Mouse (Mus musculus) myocyte (in vitro differentiated cells): ENCODE results near the gene Foxp4. TPM values are rescaled to one million over a fixed set of nuclear protein-coding genes. Genes with fewer than 3 reads are reported as not detected.
A peak's percentile ranks its signal among the peaks of the same experiment; 100 is the strongest.

ENCODE experiments used
- H3K27me3 ChIP-seq: one replicate; pipeline ENCODE4 v1.6.1; 2011; ENCODE audit not compliant: control insufficient read depth, insufficient read depth, insufficient read length
- H3K36me3 ChIP-seq: one replicate; pipeline ENCODE4 v1.6.1; 2011; ENCODE audit not compliant: control insufficient read depth, insufficient read depth
- H3K4me2 ChIP-seq: one replicate; pipeline ENCODE4 v1.6.1; 2011; ENCODE audit warnings: low read depth, control low read depth
- H3K4me3 ChIP-seq: one replicate; pipeline ENCODE4 v1.5.1; 2011; ENCODE audit warnings: mild to moderate bottlenecking, control low read depth, moderate library complexity
- H3K79me2 ChIP-seq: one replicate; pipeline ENCODE4 v1.6.1; 2011; ENCODE audit not compliant: control insufficient read depth, insufficient read depth
- H3ac ChIP-seq: one replicate; pipeline ENCODE4 v1.6.1; 2011; ENCODE audit not compliant: control insufficient read depth, insufficient read length
- CEBPB ChIP-seq: IDR thresholded peaks from 2 replicates; pipeline ENCODE4 v1.6.1; 2011; ENCODE audit warnings: mild to moderate bottlenecking, moderate library complexity; ENCODE audit not compliant: poor library complexity, insufficient read depth, severe bottlenecking
- E2F4 ChIP-seq: IDR thresholded peaks from one replicate; pipeline ENCODE4 v1.6.1; 2011; ENCODE audit warnings: mild to moderate bottlenecking, control low read depth, moderate library complexity; ENCODE audit not compliant: insufficient read depth
- MAX ChIP-seq: IDR thresholded peaks from one replicate; pipeline ENCODE4 v1.6.1; 2011; ENCODE audit warnings: low read depth, mild to moderate bottlenecking, control low read depth
- MYOD1 ChIP-seq, 3 experiments: IDR thresholded peaks; one replicate each; pipeline ENCODE4 v1.6.1; 2011; ENCODE audit warnings: control low read depth in 2 of 3, low read depth in 2 of 3, mild to moderate bottlenecking in 2 of 3, moderate library complexity in 1 of 3; ENCODE audit not compliant: insufficient read length in 2 of 3, control insufficient read depth in 1 of 3
- MYOG ChIP-seq, 3 experiments: IDR thresholded peaks; one replicate each; pipeline ENCODE4 v1.6.1; 2011; ENCODE audit warnings: control low read depth in 2 of 3, low read depth in 2 of 3, mild to moderate bottlenecking in 2 of 3; ENCODE audit not compliant: insufficient read length in 2 of 3, control insufficient read depth in 1 of 3, insufficient read depth in 1 of 3
- POLR2A ChIP-seq: IDR thresholded peaks from one replicate; pipeline ENCODE4 v1.6.1; 2011; ENCODE audit warnings: low read depth, mild to moderate bottlenecking, control low read depth, moderate library complexity; ENCODE audit not compliant: insufficient read length
- POLR2AphosphoS2 ChIP-seq: IDR thresholded peaks from one replicate; pipeline ENCODE4 v1.6.1; 2011; ENCODE audit warnings: low read depth, control low read depth; ENCODE audit not compliant: insufficient read length
- REST ChIP-seq: IDR thresholded peaks from one replicate; pipeline ENCODE4 v1.6.1; 2011; ENCODE audit warnings: mild to moderate bottlenecking, control low read depth, moderate library complexity; ENCODE audit not compliant: insufficient read depth, insufficient read length
- SRF ChIP-seq: IDR thresholded peaks from one replicate; pipeline ENCODE4 v1.6.1; 2011; ENCODE audit warnings: low read depth; ENCODE audit not compliant: control insufficient read depth, insufficient read length
- TCF12 ChIP-seq: IDR thresholded peaks from one replicate; pipeline ENCODE4 v1.6.1; 2011; ENCODE audit warnings: mild to moderate bottlenecking, control low read depth; ENCODE audit not compliant: poor library complexity, insufficient read depth, severe bottlenecking
- TCF3 ChIP-seq: IDR thresholded peaks from one replicate; pipeline ENCODE4 v1.6.1; 2011; ENCODE audit warnings: low read depth, control low read depth; ENCODE audit not compliant: insufficient read length
- USF1 ChIP-seq: IDR thresholded peaks from one replicate; pipeline ENCODE4 v1.6.1; 2011; ENCODE audit warnings: low read depth, mild to moderate bottlenecking, control low read depth, moderate library complexity
- polyA plus RNA-seq: library from polyadenylated mRNA; unstranded; fragments of >200 nt; fragmentation: generic; extraction: Trizol; gene quantifications from one replicate; pipeline ENCODE4 v1.2.1, GENCODE M21; 2012; ENCODE audit warnings: missing spikeins

Foxp4 gene
- polyA plus RNA-seq, 1 experiment: 24.7 TPM

DNA sequence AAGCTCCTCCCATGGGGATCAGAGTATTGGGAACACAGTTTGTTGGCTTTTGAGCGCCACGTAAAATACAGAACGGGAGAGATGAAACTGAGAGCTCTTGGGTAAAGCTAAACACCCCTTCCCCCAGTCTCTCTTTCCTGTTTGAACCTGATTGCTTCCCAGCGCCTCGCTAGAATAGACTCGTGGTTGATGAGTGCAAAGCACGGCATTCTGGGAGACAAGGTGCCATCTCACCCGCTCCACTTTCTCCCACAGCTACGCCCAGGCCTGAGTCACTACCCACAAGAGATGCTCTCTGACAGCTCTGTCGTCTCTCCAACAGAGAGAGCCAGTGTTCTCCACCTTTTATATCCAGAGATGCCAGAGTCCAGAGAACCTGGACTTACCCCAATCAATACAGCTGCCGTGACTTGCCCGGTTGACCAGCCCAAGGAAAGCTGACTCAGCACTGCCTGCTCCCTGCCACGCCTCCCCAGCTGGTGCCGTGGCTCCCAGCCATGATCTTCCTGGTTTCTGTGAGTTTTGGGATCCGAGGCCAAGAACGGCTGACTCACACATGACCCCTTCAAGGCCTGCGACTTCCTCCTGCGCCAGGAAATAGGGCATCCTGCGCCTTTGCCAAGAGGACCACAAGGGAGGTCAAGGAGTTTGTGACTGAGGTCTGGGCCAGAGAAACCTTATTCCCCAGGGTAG, 82.4 kb downstream of the Foxp4 start:
- no peaks in the 10 kb centered on the region for H3K36me3 ChIP-seq
- H3K79me2 ChIP-seq: no peaks in the 10 kb centered on the region
- no peak for TF ChIP-seq USF1
- TF ChIP-seq E2F4: no peak
- TF ChIP-seq POLR2A: no peak
- peak; percentile 70 to 91 (median 85) for TF ChIP-seq MYOD1 (IDR thresholded peaks at IDR 0.05; ENCODE audit: control insufficient read depth in 1 of 3, insufficient read length in 2 of 3, low read depth in 2 of 3)
- TF ChIP-seq MAX: no peak
- peak; percentile 53 for TF ChIP-seq TCF3
- TF ChIP-seq MYOG (IDR thresholded peaks at IDR 0.05; ENCODE audit: control insufficient read depth in 1 of 3, insufficient read depth in 1 of 3, insufficient read length in 2 of 3, low read depth in 2 of 3): peak; percentile 80 to 95 (median 86)
- TF ChIP-seq REST: no peak
- peak; percentile 51 for TF ChIP-seq TCF12
- no peak for TF ChIP-seq POLR2AphosphoS2
- TF ChIP-seq SRF: no peak
- H3ac ChIP-seq: no peak overlapping the region
- no peak overlapping the region for H3K4me3 ChIP-seq
- peaks cover 8% of the 10 kb centered on the region for H3K27me3 ChIP-seq
- H3K4me2 ChIP-seq: peak overlapping the region; percentile 68

DNA sequence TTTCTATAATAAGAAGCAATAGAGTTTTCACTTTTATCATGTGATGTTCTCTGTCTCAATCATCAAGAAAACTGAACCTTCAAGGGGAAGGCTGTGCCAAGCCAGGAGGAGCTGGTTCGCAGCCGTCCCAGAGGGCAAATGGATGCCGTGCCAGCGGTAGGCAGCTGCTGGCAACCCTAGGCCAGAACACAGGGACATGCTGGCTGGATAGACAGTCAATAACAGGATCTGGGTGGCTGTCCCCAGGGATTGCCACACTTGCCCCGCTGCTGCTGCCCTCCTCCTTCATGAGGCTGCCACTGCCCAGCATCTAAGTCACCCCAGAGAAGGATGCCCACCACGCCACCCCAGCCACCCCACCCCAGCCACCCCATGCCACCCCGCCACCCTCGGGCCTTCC, 82.9 kb downstream of the Foxp4 start:
- Histone ChIP-seq H3K4me3 (no peak overlapping the region), H3K36me3 (no peaks in the 10 kb centered on the region), H3ac (no peak overlapping the region), H3K79me2 (no peaks in the 10 kb centered on the region), H3K27me3 (peaks cover 2% of the 10 kb centered on the region), H3K4me2 (peak overlapping the region; percentile 68)
- TF ChIP-seq MYOG (IDR thresholded peaks at IDR 0.05; ENCODE audit: control insufficient read depth in 1 of 3, insufficient read depth in 1 of 3, insufficient read length in 2 of 3, low read depth in 2 of 3) (peak in 1 of 3 experiments; percentile 26), MYOD1 (IDR thresholded peaks at IDR 0.05; ENCODE audit: control insufficient read depth in 1 of 3, insufficient read length in 2 of 3, low read depth in 2 of 3) (no peak)

DNA sequence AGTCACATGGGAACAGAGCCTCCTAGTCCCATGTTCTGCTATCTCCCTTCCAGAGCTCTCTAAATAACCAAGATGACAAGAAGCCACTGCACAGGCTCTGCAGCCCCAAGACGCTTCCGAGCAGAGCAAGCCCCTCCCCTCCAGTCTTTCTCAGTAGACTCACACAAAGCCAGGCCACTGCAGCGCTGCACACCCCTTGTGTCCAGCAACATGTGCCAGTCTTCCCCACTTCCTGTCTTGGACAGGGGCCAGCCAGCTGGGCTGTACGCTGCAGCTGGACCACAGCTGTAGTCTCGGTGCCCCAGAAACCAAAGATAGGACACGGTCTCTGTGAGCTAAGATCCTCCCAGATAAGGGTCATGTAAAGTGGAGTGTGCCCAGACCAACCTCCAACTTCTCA, 86.6 kb downstream of the Foxp4 start:
- H3ac ChIP-seq: no peak overlapping the region
- TF ChIP-seq E2F4: no peak
- TF ChIP-seq TCF3: no peak
- TF ChIP-seq USF1: no peak
- TF ChIP-seq TCF12: no peak
- no peak for TF ChIP-seq MYOG (IDR thresholded peaks at IDR 0.05; ENCODE audit: control insufficient read depth in 1 of 3, insufficient read depth in 1 of 3, insufficient read length in 2 of 3, low read depth in 2 of 3)
- TF ChIP-seq SRF: no peak
- no peak for TF ChIP-seq MYOD1 (IDR thresholded peaks at IDR 0.05; ENCODE audit: control insufficient read depth in 1 of 3, insufficient read length in 2 of 3, low read depth in 2 of 3)
- no peak for TF ChIP-seq REST
- no peak for TF ChIP-seq MAX
- no peak for TF ChIP-seq CEBPB
- no peak for TF ChIP-seq POLR2AphosphoS2
- TF ChIP-seq POLR2A: no peak
- no peak overlapping the region for H3K4me2 ChIP-seq
- H3K4me3 ChIP-seq: no peak overlapping the region
- peaks cover 25% of the 10 kb centered on the region for H3K27me3 ChIP-seq
- no peaks in the 10 kb centered on the region for H3K79me2 ChIP-seq
- H3K36me3 ChIP-seq: no peaks in the 10 kb centered on the region

DNA sequence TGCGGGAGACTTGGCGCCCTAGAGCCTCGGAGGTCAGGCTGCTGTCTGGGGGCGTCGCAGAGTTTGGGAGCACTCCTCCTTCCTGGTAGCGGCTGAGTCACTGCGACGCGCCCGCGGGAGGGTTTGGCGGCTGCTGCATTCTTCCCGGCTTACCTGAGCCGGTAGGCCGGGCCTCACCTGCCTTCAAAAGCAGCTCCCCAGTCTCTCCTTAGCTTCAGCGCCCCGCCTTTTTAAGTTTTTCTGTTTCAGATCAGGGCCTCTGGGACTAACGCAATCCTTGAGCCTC, 90.0 kb downstream of the Foxp4 start, which contains the start of gene Mdfi:
Gene Mdfi (minus strand): TSS at position 210 of the 286 bp plus-strand sequence.
- peak within 1 kb of the TSS; percentile 52 for H3K4me2 ChIP-seq
- TF ChIP-seq MAX: no peak
- TF ChIP-seq USF1: no peak
- TF ChIP-seq SRF: no peak
- TF ChIP-seq MYOD1 (IDR thresholded peaks at IDR 0.05; ENCODE audit: control insufficient read depth in 1 of 3, insufficient read length in 2 of 3, low read depth in 2 of 3): no peak
- TF ChIP-seq CEBPB: no peak
- TF ChIP-seq POLR2AphosphoS2: no peak
- no peak for TF ChIP-seq TCF12
- no peak for TF ChIP-seq REST

More for the DNA sequence above, 90.0 kb downstream of the Foxp4 start, which contains the start of gene Mdfi:
- Histone ChIP-seq H3K79me2 (no peaks in the 10 kb centered on the region), H3K27me3 (peaks cover 30% of the 10 kb centered on the region), H3K36me3 (no peaks in the 10 kb centered on the region), H3K4me3 (no peak within 1 kb of the TSS), H3ac (no peak within 1 kb of the TSS)
